Mouse (Mus musculus) liver, embryonic 14.5 days (tissue): ENCODE results near the gene Psmd2. TPM values are rescaled to one million over a fixed set of nuclear protein-coding genes. Genes with fewer than 3 reads are reported as not detected.

Experiments
- ATAC-seq: fragments of 200-750 bp; cut with Nextera tagmentation; 2 replicates; pipeline ENCODE4 v1.8.0; 2017; ENCODE audit warnings: moderate number of reproducible peaks, mild to moderate bottlenecking, moderate library complexity; ENCODE audit not compliant: insufficient read depth
- DNase-seq, 3 experiments: peaks; one replicate each; pipeline ENCODE4 v3.0.0-alpha.2; 2012 to 2013; ENCODE audit warnings: low read depth in 3 of 3, low spot score in 3 of 3
- H3K27ac ChIP-seq: fragments of 300-500 bp; sonication (generic); 2 replicates; pipeline ENCODE4 v1.5.1; 2014; ENCODE audit warnings: moderate library complexity, mild to moderate bottlenecking, control low read depth, inconsistent platforms
- H3K27me3 ChIP-seq: fragments of 300-500 bp; sonication (generic); 2 replicates; pipeline ENCODE4 v1.6.1; 2014; ENCODE audit warnings: mild to moderate bottlenecking, low read length, moderate library complexity; ENCODE audit not compliant: control insufficient read depth, insufficient read depth
- H3K36me3 ChIP-seq: fragments of 300-500 bp; sonication (generic); replicated peaks from 2 replicates; pipeline ENCODE4 v1.6.1; 2014; ENCODE audit warnings: low read depth; ENCODE audit not compliant: control insufficient read depth, insufficient read depth
- H3K4me1 ChIP-seq, 2 experiments: fragments of 200-500 bp in 1 of 2; fragments of 300-500 bp in 1 of 2; sonication (generic) in 1 of 2; replicated peaks; 2 replicates each; pipeline ENCODE4 v1.6.1; 2012 to 2014; ENCODE audit warnings: antibody characterized with exemption in 1 of 2, inconsistent platforms in 1 of 2, low read length in 1 of 2; ENCODE audit not compliant: control insufficient read depth in 2 of 2, insufficient read depth in 2 of 2
- H3K4me2 ChIP-seq: fragments of 300-500 bp; sonication (generic); 2 replicates; pipeline ENCODE4 v1.6.1; 2014; ENCODE audit warnings: low read depth, mild to moderate bottlenecking, control low read depth, moderate library complexity
- H3K4me3 ChIP-seq, 2 experiments: fragments of 200-500 bp in 1 of 2; fragments of 300-500 bp in 1 of 2; sonication (generic) in 1 of 2; 2 replicates each; pipeline ENCODE4 v1.5.1; 2012 to 2014; ENCODE audit warnings: low read depth in 2 of 2, low read length in 2 of 2, mild to moderate bottlenecking in 2 of 2, control low read depth in 1 of 2, inconsistent platforms in 1 of 2, moderate library complexity in 1 of 2; ENCODE audit not compliant: insufficient read depth in 1 of 2
- H3K9ac ChIP-seq: fragments of 300-500 bp; sonication (generic); replicated peaks from 2 replicates; pipeline ENCODE4 v1.6.1; 2014; ENCODE audit warnings: mild to moderate bottlenecking, control low read depth, moderate library complexity
- H3K9me3 ChIP-seq: fragments of 300-500 bp; sonication (generic); 2 replicates; pipeline ENCODE4 v1.6.1; 2016; ENCODE audit warnings: low read length, mixed read lengths; ENCODE audit not compliant: control insufficient read depth
- CTCF ChIP-seq: IDR thresholded peaks from 2 replicates; pipeline ENCODE4 v1.5.1; 2016; ENCODE audit warnings: antibody characterized with exemption, low read depth, control low read depth
- EP300 ChIP-seq: IDR thresholded peaks from 2 replicates; pipeline ENCODE4 v1.6.1; 2016; ENCODE audit warnings: antibody characterized with exemption, low read depth
- WGBS: fragments of 180-500 bp; shearing (Covaris S2); extraction: QIAGEN DNeasy Blood & Tissue Kit; methylation state at CpG from one replicate; pipeline ENCODE4 v1.1.7; 2014; ENCODE audit not compliant: insufficient replicate concordance; 5-methylcytosine and 5-hydroxymethylcytosine counted together
- polyA plus RNA-seq, 2 experiments: library from polyadenylated mRNA; depleted of rRNA in 1 of 2; stranded (reverse) in 1 of 2; unstranded in 1 of 2; fragments of >200 nt; fragmentation: Nextera tagmentation in 1 of 2; extraction: Ambion mirVana in 1 of 2; gene quantifications; 2 replicates each; pipeline versions ENCODE4 v1.2.1 to v1.2.3; 2012 to 2014

Psmd2 gene
- polyA plus RNA-seq, 2 experiments = 89.2 to 162 TPM

GRCm38 (mm10) chr16:20694781-20695180 is 43.3 kb downstream of the Psmd2 start:
- Histone ChIP-seq H3K4me1 (peaks cover 3 to 4% of the 10 kb centered on the region in 2 experiments), H3K4me2 (no peak overlapping the region), H3K4me3 (no peak overlapping the region)

GRCm38 (mm10) chr16:20695622-20696323 is 44.3 kb downstream of the Psmd2 start:
- Histone ChIP-seq H3K4me2 (peak overlapping the region; percentile 58), H3K4me1 (peaks cover 2 to 3% of the 10 kb centered on the region in 2 experiments; a peak in 3 of 4 replicates), H3K9ac (peak overlapping the region; percentile 18; the same call in 1 of the 2 replicates), H3K27ac (no peak overlapping the region), H3K9me3 (no peaks in the 10 kb centered on the region), H3K36me3 (peaks cover 7% of the 10 kb centered on the region), H3K4me3 (peak overlapping the region; percentile 10 to 34; a peak in 3 of 4 replicates), H3K27me3 (peaks cover 31% of the 10 kb centered on the region)
- DNase-seq (no peak), ATAC-seq (no peak)
- TF ChIP-seq EP300 (no peak), CTCF (no peak)
- 5% methylated on average over 46 of the region's 46 CpGs for WGBS

More at GRCm38 (mm10) chr16:20694781-20695180, 43.3 kb downstream of the Psmd2 start:
- Histone ChIP-seq H3K9me3 (no peaks in the 10 kb centered on the region), H3K27me3 (peaks cover 31% of the 10 kb centered on the region), H3K9ac (no peak overlapping the region), H3K27ac (no peak overlapping the region), H3K36me3 (peaks cover 16% of the 10 kb centered on the region)
- DNase-seq = no peak
- TF ChIP-seq EP300 (no peak), CTCF (no peak)
- ATAC-seq = no peak
- WGBS = 60% methylated on average over 8 of the region's 8 CpGs

- H3K36me3 ChIP-seq = no peaks in the 10 kb centered on the region
- peaks cover 27% of the 10 kb centered on the region for H3K27me3 ChIP-seq
- peaks cover 26 to 27% of the 10 kb centered on the region in 2 experiments for H3K4me1 ChIP-seq
- DNase-seq (no peak), ATAC-seq (no peak)
- H3K9me3 ChIP-seq = no peaks in the 10 kb centered on the region
- no peak overlapping the region for H3K27ac ChIP-seq
- H3K4me2 ChIP-seq = no peak overlapping the region
- 62% methylated on average over 5 of the region's 5 CpGs for WGBS
- no peak overlapping the region for H3K4me3 ChIP-seq
- no peak overlapping the region for H3K9ac ChIP-seq
- TF ChIP-seq CTCF = no peak
- TF ChIP-seq EP300 = no peak
These were observed 47.8 kb downstream of the Psmd2 start for GRCm38 (mm10) chr16:20699266-20699665.

GRCm38 (mm10) chr16:20700036-20700435 is 48.6 kb downstream of the Psmd2 start:
- H3K4me2 ChIP-seq = no peak overlapping the region
- H3K27me3 ChIP-seq = peaks cover 19% of the 10 kb centered on the region
- H3K36me3 ChIP-seq = no peaks in the 10 kb centered on the region
- ATAC-seq (no peak), DNase-seq (no peak)
- H3K4me3 ChIP-seq = no peak overlapping the region
- no peak for TF ChIP-seq CTCF
- TF ChIP-seq EP300 = no peak
- no peak overlapping the region for H3K27ac ChIP-seq
- H3K9me3 ChIP-seq = no peaks in the 10 kb centered on the region
- WGBS = 64% methylated on average over 5 of the region's 5 CpGs
- peaks cover 33 to 34% of the 10 kb centered on the region in 2 experiments for H3K4me1 ChIP-seq
- no peak overlapping the region for H3K9ac ChIP-seq

GRCm38 (mm10) chr16:20701316-20701715 is 49.9 kb downstream of the Psmd2 start:
- no peak overlapping the region for H3K4me2 ChIP-seq
- WGBS = 73% methylated on average over 7 of the region's 7 CpGs
- H3K9me3 ChIP-seq = no peaks in the 10 kb centered on the region
- H3K9ac ChIP-seq = no peak overlapping the region
- ATAC-seq = no peak
- no peak overlapping the region for H3K4me3 ChIP-seq
- peaks cover 6% of the 10 kb centered on the region for H3K27me3 ChIP-seq
- H3K27ac ChIP-seq = no peak overlapping the region
- no peaks in the 10 kb centered on the region for H3K36me3 ChIP-seq
- DNase-seq = no peak
- peaks cover 45 to 46% of the 10 kb centered on the region in 2 experiments for H3K4me1 ChIP-seq
- TF ChIP-seq EP300 = no peak
- no peak for TF ChIP-seq CTCF
